In genomic region chr4:57798286-57799018, GRCm38 (mm10) we compare ENCODE assay signal across 9 mouse cellular contexts.
A peak's percentile ranks its signal among the peaks of the same experiment; 100 is the strongest.
DNase-seq lines count a peak whose midpoint lies in the region; ATAC-seq and TF ChIP-seq lines count a peak whose summit lies in the region.
"Had no signal": no experiment of that assay in that cellular context is flagged by ENCODE, and none has a peak within 500 bp of the region (broad histone marks: within the 10 kb centered on the region; RNA-seq: fewer than 3 reads in every experiment).

No protein-coding gene starts in this region.

- no peak for TF ChIP-seq EP300 in heart, adult 2 months (IDR thresholded peaks at IDR 0.05; ENCODE audit: insufficient read depth, low read depth, low read length)
- peak; percentile 77; the same call in 1 of the 2 replicates for TF ChIP-seq EP300 in ES-Bruce4 (IDR thresholded peaks at IDR 0.05; ENCODE audit: insufficient read depth, low read depth, low read length)

- no peak for TF ChIP-seq POLR2A in heart, adult 2 months (IDR thresholded peaks at IDR 0.05; ENCODE audit: insufficient read depth, low read depth, low read length)
- no peak for TF ChIP-seq POLR2A in ES-Bruce4 (IDR thresholded peaks at IDR 0.05; ENCODE audit: insufficient read depth, low read length)
- TF ChIP-seq POLR2A in embryonic fibroblast, embryonic 13.5 days (IDR thresholded peaks at IDR 0.05; ENCODE audit: low read depth, low read length), result peak; percentile 30; the same call in 1 of the 2 replicates

- intact Hi-C loops in heart, adult 2 months (cut with DNase I), result loop anchor here (2.0 kb wide), 1 partner anchor 14 kb away; no protein-coding TSS in a partner anchor
- intact Hi-C loops in heart, postnatal 25 days (cut with DNase I), result no loop called here

- peak; percentile 52 for ATAC-seq in lung, embryonic 16.5 days (ENCODE audit: low read depth)

- no peak overlapping the region for H3K4me2 ChIP-seq in lung, embryonic 16.5 days (ENCODE audit: low read depth, low read length)
- H3K4me2 ChIP-seq: limb, embryonic 13.5 days had no signal

- peak in 1 of 2 experiments; percentile 33 for DNase-seq in heart, adult 2 months
- no peak for DNase-seq in heart, postnatal 25 days (ENCODE audit: low spot score)
- DNase-seq in cerebellum, postnatal 25 days, result no peak
- no peak for DNase-seq in right cerebral cortex, adult 2 months (ENCODE audit: low spot score in 2 of 2)
- no peak for DNase-seq in ovary, postnatal 14 days (ENCODE audit: low spot score)

- peak overlapping the region; percentile 58 for H3K27ac ChIP-seq in heart, adult 2 months
- peak overlapping the region; percentile 39 for H3K27ac ChIP-seq in ES-Bruce4 (ENCODE audit: insufficient read depth, low read length)
- peak overlapping the region; percentile 66 for H3K27ac ChIP-seq in embryonic fibroblast, embryonic 13.5 days (ENCODE audit: insufficient read depth, low read length)
- H3K27ac ChIP-seq in lung, embryonic 16.5 days (ENCODE audit: low read length), result peak overlapping the region; percentile 36; the same call in 1 of the 2 replicates
- H3K27ac ChIP-seq: limb, embryonic 13.5 days had no signal

- 26% methylated on average over 10 of the region's 10 CpGs for WGBS in heart, adult 2 months
- 26% methylated on average over 10 of the region's 10 CpGs for WGBS in lung, embryonic 16.5 days

- TF ChIP-seq CTCF in heart, adult 2 months (IDR thresholded peaks at IDR 0.05), result no peak
- TF ChIP-seq CTCF in ES-Bruce4 (IDR thresholded peaks at IDR 0.05; ENCODE audit: low read depth, low read length), result no peak
- no peak for TF ChIP-seq CTCF in embryonic fibroblast, embryonic 13.5 days (IDR thresholded peaks at IDR 0.05; ENCODE audit: borderline replicate concordance, insufficient read depth, low read length)

- no peaks in the 10 kb centered on the region for H3K9me3 ChIP-seq in ES-Bruce4 (replicated peaks; ENCODE audit: control insufficient read depth, insufficient read depth, low read length, poor library complexity, severe bottlenecking)
- H3K9me3 ChIP-seq in lung, embryonic 16.5 days (ENCODE audit: control insufficient read depth, low read length), result no peaks in the 10 kb centered on the region
- H3K9me3 ChIP-seq: limb, embryonic 13.5 days had no signal

- H3K79me2 ChIP-seq in heart, adult 2 months (replicated peaks; ENCODE audit: control insufficient read depth, insufficient read depth, low read length), result peaks cover 1% of the 10 kb centered on the region; the same call in 1 of the 2 replicates

- H3K4me1 ChIP-seq in heart, adult 2 months (ENCODE audit: control insufficient read depth, insufficient read depth, low read length), result peaks cover 16% of the 10 kb centered on the region
- peaks cover 5% of the 10 kb centered on the region for H3K4me1 ChIP-seq in ES-Bruce4 (ENCODE audit: control insufficient read depth, insufficient read depth, low read length)
- peaks cover 14% of the 10 kb centered on the region for H3K4me1 ChIP-seq in embryonic fibroblast, embryonic 13.5 days (ENCODE audit: control insufficient read depth, insufficient read depth, low read length)
- peaks cover 26% of the 10 kb centered on the region for H3K4me1 ChIP-seq in lung, embryonic 16.5 days (replicated peaks; ENCODE audit: control insufficient read depth, insufficient read depth, low read length)

- H3K4me3 ChIP-seq in heart, adult 2 months, result no peak overlapping the region
- no peak overlapping the region for H3K4me3 ChIP-seq in ES-Bruce4 (ENCODE audit: low read depth, low read length)
- no peak overlapping the region for H3K4me3 ChIP-seq in embryonic fibroblast, embryonic 13.5 days (ENCODE audit: insufficient read depth, low read length)
- no peak overlapping the region for H3K4me3 ChIP-seq in lung, embryonic 16.5 days (ENCODE audit: low read length)
- H3K4me3 ChIP-seq: limb, embryonic 13.5 days had no signal

- H3K9ac ChIP-seq in heart, adult 2 months (ENCODE audit: low read depth, low read length), result no peak overlapping the region
- H3K9ac ChIP-seq in ES-Bruce4 (ENCODE audit: low read depth, poor library complexity, severe bottlenecking), result no peak overlapping the region
- no peak overlapping the region for H3K9ac ChIP-seq in lung, embryonic 16.5 days (ENCODE audit: low read length)
- H3K9ac ChIP-seq: limb, embryonic 13.5 days had no signal

- no peaks in the 10 kb centered on the region for H3K27me3 ChIP-seq in heart, adult 2 months (ENCODE audit: control insufficient read depth, insufficient read depth, low read length)
- no peaks in the 10 kb centered on the region for H3K27me3 ChIP-seq in ES-Bruce4 (ENCODE audit: control insufficient read depth, insufficient read depth, low read length, poor library complexity, severe bottlenecking)
- H3K27me3 ChIP-seq in lung, embryonic 16.5 days (ENCODE audit: control insufficient read depth, insufficient read depth, low read depth, low read length), result no peaks in the 10 kb centered on the region
- H3K27me3 ChIP-seq: limb, embryonic 13.5 days had no signal

- H3K36me3 ChIP-seq in heart, adult 2 months (ENCODE audit: control insufficient read depth, insufficient read depth, low read length), result peaks cover 16% of the 10 kb centered on the region
- H3K36me3 ChIP-seq in ES-Bruce4 (ENCODE audit: control insufficient read depth, insufficient read depth, low read length, poor library complexity, severe bottlenecking), result no peaks in the 10 kb centered on the region
- H3K36me3 ChIP-seq in lung, embryonic 16.5 days (ENCODE audit: control insufficient read depth, insufficient read depth, low read length), result no peaks in the 10 kb centered on the region
- H3K36me3 ChIP-seq: limb, embryonic 13.5 days had no signal
